Mouse (Mus musculus): ENCODE measurements around the gene Als2. TPM values are rescaled to one million over a fixed set of nuclear protein-coding genes. Genes with fewer than 3 reads are reported as not detected.

The Als2 gene
- polyA plus RNA-seq, 1 experiment from 2014 or later: 13.1 TPM

DNA sequence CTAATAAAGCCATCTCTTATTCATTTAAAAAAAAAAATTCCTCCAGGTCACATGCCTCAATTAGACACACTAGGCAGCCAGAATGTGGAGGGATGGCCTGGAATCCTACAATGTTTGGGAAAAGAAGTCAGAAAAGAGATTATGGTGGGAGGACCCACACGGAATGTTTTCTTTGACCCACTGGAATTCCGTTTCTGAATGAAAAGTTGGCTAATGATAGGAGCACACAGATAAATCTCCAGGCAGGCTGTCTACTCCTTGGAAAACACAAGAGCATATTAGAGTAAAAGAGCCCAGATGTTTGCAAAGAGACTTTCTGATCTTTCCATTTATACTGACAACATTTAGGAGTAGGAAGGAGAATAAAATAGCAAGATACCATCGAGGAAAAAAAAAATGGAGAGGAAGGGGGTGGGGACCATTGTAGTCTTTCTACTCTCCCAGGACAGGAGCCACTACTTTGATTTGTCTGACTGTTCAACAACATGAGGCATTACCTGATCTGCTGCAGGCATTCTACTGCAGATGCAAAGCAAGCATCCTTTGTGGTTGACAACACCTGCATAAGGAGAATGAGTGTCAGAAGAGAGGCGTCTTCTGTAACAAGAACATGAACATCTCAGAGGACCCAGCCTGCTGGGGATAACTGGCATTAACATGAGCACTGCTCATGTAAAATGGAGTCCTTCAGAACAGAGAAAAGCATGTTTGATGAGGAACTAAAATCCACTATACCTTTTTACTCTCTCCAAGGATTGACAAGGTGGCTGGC is 69.2 kb downstream of the Als2 start:
- Histone ChIP-seq H3K4me3 (ENCODE audit: low read depth, low read length) (no peak overlapping the region), H3K9ac (ENCODE audit: low read depth, low read length) (no peak overlapping the region), H3K27ac (ENCODE audit: low read depth, low read length) (no peak overlapping the region), H3K27me3 (replicated peaks; ENCODE audit: control insufficient read depth, insufficient read depth, low read length) (no peaks in the 10 kb centered on the region), H3K36me3 (ENCODE audit: control insufficient read depth, insufficient read depth, low read length) (peaks cover 4% of the 10 kb centered on the region; the same call in 1 of the 2 replicates), H3K4me1 (replicated peaks; ENCODE audit: control insufficient read depth, insufficient read depth, low read length) (peaks cover 13% of the 10 kb centered on the region), H3K9me3 (ENCODE audit: control insufficient read depth, low read length) (no peaks in the 10 kb centered on the region), H3K4me2 (no peak overlapping the region)
- WGBS: 73% methylated on average over 4 of the region's 4 CpGs
- no peak for DNase-seq (ENCODE audit: low spot score)
- no peak for ATAC-seq (replicated peaks; ENCODE audit: low FRiP score)

- Histone ChIP-seq H3K36me3 (ENCODE audit: control insufficient read depth, insufficient read depth, low read length) (peaks cover 4% of the 10 kb centered on the region; the same call in 1 of the 2 replicates), H3K9ac (ENCODE audit: low read depth, low read length) (no peak overlapping the region), H3K27ac (ENCODE audit: low read depth, low read length) (no peak overlapping the region), H3K4me2 (no peak overlapping the region), H3K4me1 (replicated peaks; ENCODE audit: control insufficient read depth, insufficient read depth, low read length) (no peaks in the 10 kb centered on the region), H3K4me3 (ENCODE audit: low read depth, low read length) (no peak overlapping the region), H3K9me3 (ENCODE audit: control insufficient read depth, low read length) (no peaks in the 10 kb centered on the region), H3K27me3 (replicated peaks; ENCODE audit: control insufficient read depth, insufficient read depth, low read length) (no peaks in the 10 kb centered on the region)
- WGBS: 95% methylated on average over 9 of the region's 9 CpGs
- no peak for ATAC-seq (replicated peaks; ENCODE audit: low FRiP score)
- DNase-seq (ENCODE audit: low spot score): no peak
Measured at GRCm38 (mm10) chr1:59166232-59166905, 70.7 kb downstream of the Als2 start.

GRCm38 (mm10) chr1:59163918-59164317 is 73.1 kb downstream of the Als2 start:
- no peaks in the 10 kb centered on the region for H3K9me3 ChIP-seq (ENCODE audit: control insufficient read depth, low read length)
- WGBS: 67% methylated on average over 5 of the region's 5 CpGs
- no peaks in the 10 kb centered on the region for H3K4me1 ChIP-seq (replicated peaks; ENCODE audit: control insufficient read depth, insufficient read depth, low read length)
- no peak for DNase-seq (ENCODE audit: low spot score)
- H3K4me2 ChIP-seq: no peak overlapping the region
- H3K27ac ChIP-seq (ENCODE audit: low read depth, low read length): no peak overlapping the region
- H3K36me3 ChIP-seq (ENCODE audit: control insufficient read depth, insufficient read depth, low read length): peaks cover 4% of the 10 kb centered on the region; the same call in 1 of the 2 replicates
- no peak overlapping the region for H3K4me3 ChIP-seq (ENCODE audit: low read depth, low read length)
- ATAC-seq (replicated peaks; ENCODE audit: low FRiP score): no peak
- H3K27me3 ChIP-seq (replicated peaks; ENCODE audit: control insufficient read depth, insufficient read depth, low read length): no peaks in the 10 kb centered on the region
- no peak overlapping the region for H3K9ac ChIP-seq (ENCODE audit: low read depth, low read length)

GRCm38 (mm10) chr1:59163030-59163461 is 74.0 kb downstream of the Als2 start, which contains the start of gene Mpp4:
TSS of gene Mpp4 (minus strand) at chr1:59163389.
- Histone ChIP-seq H3K9ac (ENCODE audit: low read depth, low read length) (no peak within 1 kb of the TSS), H3K4me1 (replicated peaks; ENCODE audit: control insufficient read depth, insufficient read depth, low read length) (no peaks in the 10 kb centered on the region), H3K27ac (ENCODE audit: low read depth, low read length) (no peak within 1 kb of the TSS), H3K4me3 (ENCODE audit: low read depth, low read length) (no peak within 1 kb of the TSS), H3K36me3 (ENCODE audit: control insufficient read depth, insufficient read depth, low read length) (peaks cover 4% of the 10 kb centered on the region; the same call in 1 of the 2 replicates), H3K4me2 (no peak within 1 kb of the TSS), H3K27me3 (replicated peaks; ENCODE audit: control insufficient read depth, insufficient read depth, low read length) (no peaks in the 10 kb centered on the region), H3K9me3 (ENCODE audit: control insufficient read depth, low read length) (no peaks in the 10 kb centered on the region)
- no peak for ATAC-seq (replicated peaks; ENCODE audit: low FRiP score)
- DNase-seq (ENCODE audit: low spot score): no peak
- 58% methylated on average over 12 of the region's 12 CpGs for WGBS

GRCm38 (mm10) chr1:59162309-59163024 is 74.6 kb downstream of the Als2 start:
- no peak overlapping the region for H3K4me2 ChIP-seq
- ATAC-seq (replicated peaks; ENCODE audit: low FRiP score) (no peak), DNase-seq (ENCODE audit: low spot score) (no peak)
- no peak overlapping the region for H3K9ac ChIP-seq (ENCODE audit: low read depth, low read length)
- H3K27ac ChIP-seq (ENCODE audit: low read depth, low read length): no peak overlapping the region
- H3K36me3 ChIP-seq (ENCODE audit: control insufficient read depth, insufficient read depth, low read length): peaks cover 4% of the 10 kb centered on the region; the same call in 1 of the 2 replicates
- H3K4me3 ChIP-seq (ENCODE audit: low read depth, low read length): no peak overlapping the region
- H3K9me3 ChIP-seq (ENCODE audit: control insufficient read depth, low read length): no peaks in the 10 kb centered on the region
- H3K27me3 ChIP-seq (replicated peaks; ENCODE audit: control insufficient read depth, insufficient read depth, low read length): no peaks in the 10 kb centered on the region
- H3K4me1 ChIP-seq (replicated peaks; ENCODE audit: control insufficient read depth, insufficient read depth, low read length): no peaks in the 10 kb centered on the region
- WGBS: 85% methylated on average over 8 of the region's 8 CpGs

GRCm38 (mm10) chr1:59161396-59161795 is 75.6 kb downstream of the Als2 start:
- no peaks in the 10 kb centered on the region for H3K27me3 ChIP-seq (replicated peaks; ENCODE audit: control insufficient read depth, insufficient read depth, low read length)
- H3K36me3 ChIP-seq (ENCODE audit: control insufficient read depth, insufficient read depth, low read length): peaks cover 4% of the 10 kb centered on the region; the same call in 1 of the 2 replicates
- no peak for DNase-seq (ENCODE audit: low spot score)
- H3K9me3 ChIP-seq (ENCODE audit: control insufficient read depth, low read length): no peaks in the 10 kb centered on the region
- H3K4me1 ChIP-seq (replicated peaks; ENCODE audit: control insufficient read depth, insufficient read depth, low read length): no peaks in the 10 kb centered on the region
- 87% methylated on average over 6 of the region's 6 CpGs for WGBS
- no peak overlapping the region for H3K4me2 ChIP-seq
- ATAC-seq (replicated peaks; ENCODE audit: low FRiP score): no peak
- no peak overlapping the region for H3K27ac ChIP-seq (ENCODE audit: low read depth, low read length)
- H3K4me3 ChIP-seq (ENCODE audit: low read depth, low read length): no peak overlapping the region
- no peak overlapping the region for H3K9ac ChIP-seq (ENCODE audit: low read depth, low read length)

DNA sequence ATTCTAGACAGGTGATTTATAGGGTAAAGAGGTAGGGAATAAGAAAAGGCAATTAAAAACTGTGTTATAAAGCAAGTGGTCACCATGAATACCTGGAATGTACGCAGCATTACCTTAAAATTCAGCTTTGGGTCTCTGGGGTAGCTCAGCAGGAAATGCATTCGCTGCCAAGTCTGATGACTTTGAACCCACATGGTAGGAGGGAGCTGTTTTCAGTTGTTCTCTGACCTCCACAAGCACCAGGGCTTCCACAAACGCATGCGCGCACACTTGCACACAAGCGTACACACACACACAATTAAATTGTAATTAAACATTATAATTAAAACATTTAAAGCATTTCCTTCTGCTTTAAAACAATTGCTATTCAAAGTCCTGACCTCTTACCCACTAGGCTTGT is 76.2 kb downstream of the Als2 start:
- H3K4me1 ChIP-seq (replicated peaks; ENCODE audit: control insufficient read depth, insufficient read depth, low read length): no peaks in the 10 kb centered on the region
- ATAC-seq (replicated peaks; ENCODE audit: low FRiP score): no peak
- H3K9ac ChIP-seq (ENCODE audit: low read depth, low read length): no peak overlapping the region
- peaks cover 4% of the 10 kb centered on the region; the same call in 1 of the 2 replicates for H3K36me3 ChIP-seq (ENCODE audit: control insufficient read depth, insufficient read depth, low read length)
- H3K4me3 ChIP-seq (ENCODE audit: low read depth, low read length): no peak overlapping the region
- WGBS: 91% methylated on average over 6 of the region's 6 CpGs
- no peaks in the 10 kb centered on the region for H3K9me3 ChIP-seq (ENCODE audit: control insufficient read depth, low read length)
- H3K4me2 ChIP-seq: no peak overlapping the region
- H3K27ac ChIP-seq (ENCODE audit: low read depth, low read length): no peak overlapping the region
- no peak for DNase-seq (ENCODE audit: low spot score)
- no peaks in the 10 kb centered on the region for H3K27me3 ChIP-seq (replicated peaks; ENCODE audit: control insufficient read depth, insufficient read depth, low read length)

DNA sequence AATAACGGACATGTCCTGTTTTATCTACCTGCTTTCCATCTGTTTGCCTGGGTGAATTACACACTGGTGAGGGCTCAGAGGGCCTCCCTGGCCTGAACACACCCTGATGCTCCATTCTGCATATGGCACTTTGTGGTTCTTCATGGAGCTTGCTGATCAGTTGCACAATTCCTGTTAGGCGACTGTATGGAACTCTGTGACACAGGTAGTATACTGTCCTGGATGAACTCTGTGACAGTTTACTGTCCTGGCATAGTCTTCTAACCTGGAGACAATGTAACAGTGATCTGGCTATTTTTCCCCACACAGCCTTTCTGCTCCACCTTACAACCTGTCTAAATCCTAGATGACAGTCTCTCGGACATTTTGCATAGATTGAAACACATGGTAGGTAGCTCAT is 77.9 kb downstream of the Als2 start:
- ATAC-seq (replicated peaks; ENCODE audit: low FRiP score): no peak
- no peaks in the 10 kb centered on the region for H3K4me1 ChIP-seq (replicated peaks; ENCODE audit: control insufficient read depth, insufficient read depth, low read length)
- no peak overlapping the region for H3K27ac ChIP-seq (ENCODE audit: low read depth, low read length)
- no peak overlapping the region for H3K9ac ChIP-seq (ENCODE audit: low read depth, low read length)
- DNase-seq (ENCODE audit: low spot score): no peak
- WGBS: 83% methylated on average over 3 of the region's 3 CpGs
- H3K27me3 ChIP-seq (replicated peaks; ENCODE audit: control insufficient read depth, insufficient read depth, low read length): no peaks in the 10 kb centered on the region
- no peaks in the 10 kb centered on the region for H3K36me3 ChIP-seq (ENCODE audit: control insufficient read depth, insufficient read depth, low read length)
- H3K4me3 ChIP-seq (ENCODE audit: low read depth, low read length): no peak overlapping the region
- no peak overlapping the region for H3K4me2 ChIP-seq
- H3K9me3 ChIP-seq (ENCODE audit: control insufficient read depth, low read length): no peaks in the 10 kb centered on the region
